Mouse (Mus musculus): ENCODE measurements around the gene Zfp385b. TPM values are rescaled to one million over a fixed set of nuclear protein-coding genes. Genes with fewer than 3 reads are reported as not detected.

Gene Zfp385b
- polyA plus RNA-seq, 1 experiment from 2014 or later: 7.7 TPM

DNA sequence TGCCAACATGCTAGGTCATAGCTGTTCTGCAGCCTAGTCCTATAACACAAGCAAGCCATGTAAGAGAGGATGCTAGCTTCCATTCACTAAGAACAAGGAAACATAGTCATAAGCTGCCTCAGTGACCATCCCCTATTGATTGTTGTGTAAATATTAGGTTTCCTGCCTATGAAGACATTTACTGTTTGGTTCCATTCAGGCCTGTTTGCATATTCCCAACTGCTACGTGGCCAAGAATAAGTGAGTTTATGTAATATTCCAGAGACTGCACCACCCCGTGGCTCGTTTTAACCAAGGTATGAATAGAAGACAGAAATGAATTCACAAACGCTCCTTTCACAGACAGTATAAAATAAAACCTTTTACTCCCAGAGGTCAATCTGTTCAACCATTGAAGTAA, 200.8 kb downstream of the Zfp385b start:
- no peak for ATAC-seq (ENCODE audit: low FRiP score, low read depth)

DNA sequence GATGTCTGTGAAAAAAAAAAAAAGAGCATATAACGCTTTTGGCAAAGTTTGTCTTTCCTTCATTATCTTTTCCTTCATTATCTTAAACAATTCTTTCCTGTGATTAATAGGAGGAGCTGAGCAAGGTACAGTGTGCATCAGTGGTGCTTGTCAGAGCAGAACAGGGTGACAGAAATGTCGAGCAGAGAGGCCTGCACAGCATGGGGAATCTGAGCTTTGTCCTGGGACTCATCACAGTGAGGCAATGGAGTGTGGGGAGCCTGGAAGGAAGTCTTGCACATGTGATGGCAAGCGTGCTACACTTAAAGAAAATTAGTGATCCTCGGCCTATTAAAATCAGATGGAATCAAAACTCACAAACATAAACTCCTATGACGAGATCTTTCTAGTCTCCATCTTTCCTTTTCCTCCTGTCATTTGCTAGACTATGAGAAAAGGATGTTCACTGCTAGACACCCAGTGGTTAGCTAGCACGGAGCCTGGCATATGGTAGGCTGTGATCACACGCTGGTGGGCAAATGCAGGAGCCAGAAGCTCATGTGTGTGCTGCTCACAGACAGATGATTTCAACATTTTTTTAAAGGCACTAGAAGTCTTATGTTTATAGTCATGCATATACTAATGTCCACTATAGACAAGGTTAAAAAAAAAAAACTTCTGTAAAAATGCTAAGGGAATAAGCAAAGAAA, 209.0 kb downstream of the Zfp385b start:
- no peak for ATAC-seq (ENCODE audit: low FRiP score, low read depth)
- WGBS: 82% methylated on average over 7 of the region's 7 CpGs
- no peaks in the 10 kb centered on the region for H3K4me1 ChIP-seq
- H3K9ac ChIP-seq: no peak overlapping the region
- no peaks in the 10 kb centered on the region for H3K9me3 ChIP-seq
- H3K4me3 ChIP-seq: no peak overlapping the region
- no peak overlapping the region for H3K4me2 ChIP-seq (replicated peaks)
- no peaks in the 10 kb centered on the region for H3K36me3 ChIP-seq
- H3K27me3 ChIP-seq: no peaks in the 10 kb centered on the region
- H3K27ac ChIP-seq: no peak overlapping the region

More for the DNA sequence above, 200.8 kb downstream of the Zfp385b start:
- 71% methylated on average over 4 of the region's 4 CpGs for WGBS
- Histone ChIP-seq H3K9me3 (no peaks in the 10 kb centered on the region), H3K27ac (no peak overlapping the region; the same call in 1 of the 2 replicates), H3K36me3 (no peaks in the 10 kb centered on the region), H3K4me1 (no peaks in the 10 kb centered on the region), H3K4me3 (no peak overlapping the region), H3K9ac (no peak overlapping the region), H3K27me3 (no peaks in the 10 kb centered on the region), H3K4me2 (replicated peaks) (no peak overlapping the region)

DNA sequence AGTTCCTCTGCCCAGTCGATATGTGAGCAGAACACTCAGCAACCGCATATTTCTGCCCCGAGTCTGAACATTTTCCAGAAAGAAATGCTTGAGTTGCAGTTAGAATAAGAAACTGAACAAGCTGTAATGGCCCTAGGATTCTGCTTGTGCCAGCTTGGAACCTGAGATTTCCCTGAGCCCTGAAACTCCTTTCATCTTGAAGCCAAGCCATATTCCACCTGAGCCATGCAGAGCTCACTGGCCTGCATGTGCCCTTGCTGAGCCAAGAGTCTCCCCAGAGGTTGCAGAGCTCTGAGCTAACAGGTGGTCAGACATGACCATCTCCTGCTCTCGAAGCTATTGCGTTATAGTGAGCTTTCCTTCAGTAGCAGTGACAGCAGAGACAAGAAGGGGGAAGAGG, 210.0 kb downstream of the Zfp385b start:
- Histone ChIP-seq H3K4me1 (no peaks in the 10 kb centered on the region), H3K27ac (no peak overlapping the region), H3K9ac (no peak overlapping the region), H3K36me3 (no peaks in the 10 kb centered on the region), H3K27me3 (no peaks in the 10 kb centered on the region), H3K9me3 (no peaks in the 10 kb centered on the region), H3K4me2 (replicated peaks) (no peak overlapping the region), H3K4me3 (no peak overlapping the region)
- no peak for ATAC-seq (ENCODE audit: low FRiP score, low read depth)
- WGBS: 67% methylated on average over 5 of the region's 5 CpGs

DNA sequence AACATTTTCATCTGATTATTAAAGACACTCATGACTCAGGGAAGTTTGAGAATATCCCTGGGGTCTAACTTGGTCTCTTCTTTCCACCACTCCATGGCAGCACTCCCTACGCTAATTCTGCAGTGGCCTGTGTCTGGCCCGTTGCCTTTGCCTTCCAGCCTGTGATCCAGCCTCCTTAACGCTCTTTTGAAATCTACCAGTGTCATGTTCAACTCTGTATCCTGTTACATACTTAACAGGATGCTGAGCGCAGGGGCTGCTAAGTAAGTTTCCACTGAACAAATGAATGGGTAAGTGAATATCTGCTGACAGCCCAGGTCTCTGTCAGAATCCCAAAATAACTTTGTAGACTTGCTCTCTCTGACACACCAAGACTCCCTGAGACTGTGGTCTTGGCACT, 210.8 kb downstream of the Zfp385b start:
- Histone ChIP-seq H3K27me3 (no peaks in the 10 kb centered on the region), H3K4me2 (replicated peaks) (no peak overlapping the region), H3K4me3 (no peak overlapping the region), H3K27ac (no peak overlapping the region), H3K36me3 (no peaks in the 10 kb centered on the region), H3K9ac (no peak overlapping the region), H3K4me1 (no peaks in the 10 kb centered on the region), H3K9me3 (no peaks in the 10 kb centered on the region)
- ATAC-seq (ENCODE audit: low FRiP score, low read depth): peak; percentile 32
- 56% methylated on average over 4 of the region's 4 CpGs for WGBS

DNA sequence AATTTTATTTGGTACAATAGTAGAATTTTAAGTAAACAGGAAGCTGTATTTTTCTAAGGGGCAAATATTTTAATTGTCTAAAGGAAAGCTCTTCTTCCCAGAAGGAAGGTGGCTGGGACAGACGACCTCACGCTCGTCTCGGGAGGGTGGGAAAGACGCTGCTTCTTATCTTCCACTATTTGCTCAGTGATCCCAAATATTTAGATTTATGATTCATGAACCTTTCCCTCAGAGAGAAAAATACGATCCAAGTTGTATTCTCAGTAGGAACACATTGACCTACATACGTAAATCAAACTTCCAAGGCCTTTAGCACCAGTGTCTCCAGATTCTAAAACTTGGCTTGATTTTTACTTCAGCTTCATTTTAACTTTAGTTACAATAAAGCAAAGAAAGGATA, 226.0 kb downstream of the Zfp385b start:
- WGBS: 73% methylated on average over 7 of the region's 7 CpGs

DNA sequence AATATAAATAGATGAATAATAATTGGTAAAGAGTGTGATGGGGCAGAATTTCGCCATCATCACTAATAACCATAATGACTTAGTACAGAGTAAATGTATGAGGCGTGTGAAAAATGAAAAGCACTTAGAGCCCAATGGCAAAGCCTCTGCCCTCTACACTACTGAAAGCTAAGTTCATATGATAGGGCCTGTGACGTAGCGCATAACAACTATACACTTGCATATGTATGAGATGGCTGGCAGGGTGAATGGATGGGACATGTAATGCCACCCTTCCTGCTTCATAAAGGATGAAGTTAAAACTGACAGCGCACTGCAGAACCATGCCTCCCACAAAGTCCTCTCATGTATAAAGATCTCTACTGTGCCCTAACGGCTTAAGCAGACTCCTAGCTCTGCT, 226.9 kb downstream of the Zfp385b start:
- H3K4me3 ChIP-seq: no peak overlapping the region
- H3K27me3 ChIP-seq: no peaks in the 10 kb centered on the region
- no peak for ATAC-seq (ENCODE audit: low FRiP score, low read depth)
- peaks cover 3% of the 10 kb centered on the region for H3K9me3 ChIP-seq
- no peak overlapping the region for H3K27ac ChIP-seq
- no peaks in the 10 kb centered on the region for H3K36me3 ChIP-seq
- H3K4me1 ChIP-seq: no peaks in the 10 kb centered on the region
- no peak overlapping the region for H3K9ac ChIP-seq
- WGBS: 87% methylated on average over 6 of the region's 6 CpGs
- no peak overlapping the region for H3K4me2 ChIP-seq (replicated peaks)

More for the DNA sequence above, 226.0 kb downstream of the Zfp385b start:
- no peak for ATAC-seq (ENCODE audit: low FRiP score, low read depth)
- Histone ChIP-seq H3K9me3 (no peaks in the 10 kb centered on the region), H3K4me2 (replicated peaks) (no peak overlapping the region), H3K27me3 (no peaks in the 10 kb centered on the region), H3K4me1 (no peaks in the 10 kb centered on the region), H3K4me3 (no peak overlapping the region), H3K9ac (no peak overlapping the region), H3K36me3 (no peaks in the 10 kb centered on the region), H3K27ac (no peak overlapping the region)

DNA sequence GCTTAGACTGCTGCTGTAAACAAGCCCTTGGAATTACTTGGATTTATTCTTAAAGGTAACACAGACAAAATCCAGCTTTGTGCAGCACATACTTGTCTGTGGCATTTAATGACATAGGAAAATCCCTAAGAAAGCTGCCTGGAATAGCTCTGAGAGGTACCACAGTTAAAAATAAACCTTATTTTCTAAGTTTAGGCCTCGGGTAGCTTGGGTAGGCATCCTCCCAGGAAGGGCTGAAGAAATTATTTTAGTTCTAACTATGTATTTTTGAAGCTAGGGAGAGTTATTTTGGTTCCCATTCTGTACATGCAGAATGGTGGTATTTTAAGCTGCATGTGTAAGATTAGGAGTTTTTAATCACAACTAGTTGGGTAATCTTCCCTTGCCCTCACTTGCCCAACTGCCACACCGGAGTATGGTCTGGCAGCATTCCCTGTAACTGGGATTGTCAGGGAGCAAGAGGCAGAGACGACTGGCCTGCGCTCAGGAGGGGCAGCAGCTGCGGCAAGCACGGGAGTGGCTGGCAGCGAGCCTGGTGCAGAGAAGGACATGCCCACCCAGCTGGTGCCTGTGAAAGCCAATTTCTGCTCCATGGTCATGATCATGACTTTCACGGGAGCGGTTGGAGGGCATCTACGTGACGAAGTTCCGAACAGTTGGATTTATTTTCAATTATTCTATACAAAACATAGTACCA, 230.1 kb downstream of the Zfp385b start:
- Histone ChIP-seq H3K27me3 (no peaks in the 10 kb centered on the region), H3K27ac (no peak overlapping the region), H3K9me3 (peaks cover 12% of the 10 kb centered on the region), H3K9ac (no peak overlapping the region), H3K4me3 (no peak overlapping the region), H3K4me1 (no peaks in the 10 kb centered on the region), H3K4me2 (replicated peaks) (no peak overlapping the region), H3K36me3 (no peaks in the 10 kb centered on the region)
- ATAC-seq (ENCODE audit: low FRiP score, low read depth): no peak
- WGBS: 81% methylated on average over 12 of the region's 12 CpGs

DNA sequence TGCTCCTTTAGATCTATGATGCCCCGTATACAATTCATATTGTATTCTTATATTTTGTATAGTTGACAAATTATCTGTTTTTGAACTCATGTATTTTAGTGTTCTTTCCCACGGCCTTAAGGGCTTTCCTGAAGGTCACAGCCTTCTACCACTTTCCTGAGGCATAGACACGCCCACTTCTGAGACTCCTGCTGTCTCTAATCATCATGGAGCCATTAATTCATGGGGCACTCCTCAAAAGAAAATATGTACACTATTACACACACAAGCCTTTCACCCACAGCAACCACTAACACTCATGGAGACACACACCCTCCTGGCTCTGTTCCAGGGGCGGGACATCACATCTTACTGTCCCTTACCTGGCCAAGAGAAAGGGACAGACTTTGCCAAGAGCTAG, 232.1 kb downstream of the Zfp385b start:
- Histone ChIP-seq H3K27ac (no peak overlapping the region), H3K4me1 (no peaks in the 10 kb centered on the region), H3K4me2 (replicated peaks) (no peak overlapping the region), H3K36me3 (no peaks in the 10 kb centered on the region), H3K4me3 (no peak overlapping the region), H3K27me3 (no peaks in the 10 kb centered on the region), H3K9ac (no peak overlapping the region), H3K9me3 (peaks cover 12% of the 10 kb centered on the region)
- WGBS: 86% methylated on average over 4 of the region's 4 CpGs
- ATAC-seq (ENCODE audit: low FRiP score, low read depth): no peak

DNA sequence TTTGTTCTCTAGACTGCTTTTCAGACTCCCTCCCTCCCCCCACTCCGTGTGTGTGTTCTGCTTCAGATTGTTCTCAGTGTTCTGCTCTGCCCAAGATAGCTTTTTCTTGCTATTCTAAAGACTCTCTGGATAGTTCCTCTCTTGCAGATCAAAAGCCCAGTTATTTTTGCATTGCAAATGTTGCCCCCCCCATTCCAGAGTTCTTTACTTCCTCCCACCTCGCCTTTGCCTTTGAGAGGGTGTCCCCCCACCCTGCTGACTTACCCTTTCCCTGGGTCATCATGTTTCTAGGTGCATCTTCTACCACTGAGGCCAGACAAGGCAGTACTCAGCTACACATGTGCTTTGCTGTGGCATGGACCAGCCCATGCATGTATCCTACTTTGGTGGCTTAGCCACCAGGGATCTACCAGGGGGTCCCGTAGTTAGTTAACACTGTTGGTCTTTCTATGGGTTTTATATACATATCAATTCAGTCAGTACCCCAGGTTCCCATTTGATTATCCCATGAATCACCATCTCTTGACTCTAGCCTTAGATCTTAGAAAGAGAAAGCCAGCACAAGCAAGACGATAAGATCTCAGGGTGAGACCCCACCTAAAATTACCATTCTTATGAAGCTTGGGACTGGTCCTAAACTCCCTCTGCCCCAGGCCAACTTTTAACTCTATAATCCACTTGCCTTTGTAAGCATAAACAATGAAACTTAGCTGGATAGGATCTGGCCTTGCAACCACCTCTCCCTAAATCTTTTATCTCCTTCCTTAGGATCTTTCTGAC, 232.7 kb downstream of the Zfp385b start:
- H3K36me3 ChIP-seq: no peaks in the 10 kb centered on the region
- H3K4me1 ChIP-seq: no peaks in the 10 kb centered on the region
- peaks cover 12% of the 10 kb centered on the region for H3K9me3 ChIP-seq
- H3K9ac ChIP-seq: no peak overlapping the region
- H3K27ac ChIP-seq: no peak overlapping the region
- ATAC-seq (ENCODE audit: low FRiP score, low read depth): no peak
- no peaks in the 10 kb centered on the region for H3K27me3 ChIP-seq
- WGBS: 79% methylated on average over 4 of the region's 4 CpGs
- H3K4me3 ChIP-seq: no peak overlapping the region
- H3K4me2 ChIP-seq (replicated peaks): no peak overlapping the region

DNA sequence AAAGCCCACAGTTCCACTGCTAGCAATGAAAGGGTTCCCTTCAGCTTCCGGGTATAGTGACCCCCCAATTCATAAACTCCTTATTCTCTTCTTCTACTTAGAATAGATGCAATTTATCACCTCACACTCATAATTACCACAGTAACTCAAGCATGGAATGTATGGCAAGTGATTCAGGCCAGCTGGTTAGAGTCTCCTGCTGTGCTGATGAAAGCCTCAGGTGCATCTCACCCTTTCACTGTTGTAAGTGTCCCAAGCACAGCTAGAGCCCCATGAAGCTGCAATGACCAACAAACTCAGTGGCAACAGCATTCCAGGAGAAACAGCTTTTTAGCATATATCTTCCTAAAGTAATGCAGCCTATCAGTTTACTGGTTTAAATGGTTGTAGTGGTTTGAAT, 235.9 kb downstream of the Zfp385b start:
- Histone ChIP-seq H3K4me2 (replicated peaks) (no peak overlapping the region), H3K9ac (no peak overlapping the region), H3K27ac (no peak overlapping the region), H3K4me3 (no peak overlapping the region), H3K36me3 (no peaks in the 10 kb centered on the region), H3K9me3 (peaks cover 12% of the 10 kb centered on the region), H3K4me1 (no peaks in the 10 kb centered on the region), H3K27me3 (no peaks in the 10 kb centered on the region)
- ATAC-seq (ENCODE audit: low FRiP score, low read depth): no peak
- 86% methylated on average over 1 of the region's 1 CpGs for WGBS

DNA sequence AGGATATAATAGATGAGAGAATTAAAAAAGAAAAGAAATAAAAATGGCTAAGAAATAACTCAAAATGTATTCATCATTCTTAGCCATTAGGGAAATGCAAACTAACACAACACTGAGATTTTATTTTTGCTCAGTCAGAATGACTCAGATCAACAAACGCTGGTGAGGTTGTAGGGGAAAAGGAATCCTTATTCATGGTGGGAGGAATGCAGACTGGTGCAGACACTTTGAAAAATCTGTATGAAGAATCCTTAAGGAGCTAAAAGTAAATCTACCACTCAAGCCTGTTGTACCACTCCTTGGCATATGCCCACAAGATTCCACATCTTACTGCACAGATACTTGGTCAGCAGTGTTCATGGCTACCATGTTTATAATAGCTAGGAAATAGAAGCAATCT, 242.9 kb downstream of the Zfp385b start:
- WGBS: 91% methylated on average over 1 of the region's 1 CpGs
- ATAC-seq (ENCODE audit: low FRiP score, low read depth): no peak

More for the DNA sequence above, 242.9 kb downstream of the Zfp385b start:
- Histone ChIP-seq H3K9me3 (no peaks in the 10 kb centered on the region), H3K36me3 (no peaks in the 10 kb centered on the region), H3K27me3 (no peaks in the 10 kb centered on the region), H3K27ac (no peak overlapping the region), H3K4me2 (replicated peaks) (no peak overlapping the region), H3K4me3 (no peak overlapping the region), H3K4me1 (no peaks in the 10 kb centered on the region), H3K9ac (no peak overlapping the region)
